Mouse (Mus musculus): ENCODE data around the gene Csn1s2a.
"Not testable (repeated sequence)": the region's sequence is repeated elsewhere in the genome, so short reads cannot be mapped to it uniquely, and the experiment has no call there.

Csn1s2a gene

GRCm38 (mm10) chr5:87774267-87774666 is at the start of gene Csn1s2a:
Gene Csn1s2a, plus strand, starts transcription at chr5:87774567.
- no peak for DNase-seq (ENCODE audit: low spot score)

- no peak for DNase-seq (ENCODE audit: low spot score)
These were observed 39.5 kb upstream of the Csn1s2a start for GRCm38 (mm10) chr5:87734821-87735220.

GRCm38 (mm10) chr5:87753471-87753870 is 20.9 kb upstream of the Csn1s2a start:
- no peak for DNase-seq (ENCODE audit: low spot score)

- no peak for DNase-seq (ENCODE audit: low spot score)
These were observed 9.8 kb upstream of the Csn1s2a start for GRCm38 (mm10) chr5:87764546-87764945.

- DNase-seq (ENCODE audit: low spot score) = not testable (repeated sequence)
These were observed 2.2 kb upstream of the Csn1s2a start for GRCm38 (mm10) chr5:87772151-87772550.

GRCm38 (mm10) chr5:87782731-87783130 is 8.4 kb downstream of the Csn1s2a start:
- no peak for DNase-seq (ENCODE audit: low spot score)

- DNase-seq (ENCODE audit: low spot score) = no peak
These were observed 33.4 kb downstream of the Csn1s2a start, which contains the start of gene Csn1s2b for GRCm38 (mm10) chr5:87807782-87808181. Gene Csn1s2b, plus strand, starts transcription at chr5:87808082.

- DNase-seq (ENCODE audit: low spot score) = no peak
These were observed 34.9 kb downstream of the Csn1s2a start for GRCm38 (mm10) chr5:87809253-87809652.

GRCm38 (mm10) chr5:87825386-87825785 is 51.0 kb downstream of the Csn1s2a start, which contains the start of gene Prr27:
Gene Prr27, plus strand, starts transcription at chr5:87825686.
- no peak for DNase-seq (ENCODE audit: low spot score)

Measured in ovary, adult 18-20 months (tissue).